Mouse (Mus musculus) neutrophil, adult 5-6 weeks (primary cell): ENCODE results near the gene Klhl36. TPM values are rescaled to one million over a fixed set of nuclear protein-coding genes. Genes with fewer than 3 reads are reported as not detected.
"Not testable (repeated sequence)": the region's sequence is repeated elsewhere in the genome, so short reads cannot be mapped to it uniquely, and the experiment has no call there.

Experiments used
- ATAC-seq: fragments of 151-379, 151-347 bp; 2 replicates; pipeline ENCODE4 v1.8.0; 2017; ENCODE audit warnings: mild to moderate bottlenecking, moderate TSS enrichment; ENCODE audit not compliant: insufficient number of reproducible peaks, poor library complexity, low FRiP score, severe bottlenecking; ENCODE audit errors: extremely low read depth
- total RNA-seq: library from RNA; stranded (forward); fragments of 200-1000 nt; gene quantifications from 2 replicates; pipeline ENCODE4 v1.2.3, GENCODE M21; 2017

Gene Klhl36
- total RNA-seq, 1 experiment from 2014 or later = 10.0 TPM

- no peak for ATAC-seq
Measured at GRCm38 (mm10) chr8:119832101-119832617, 29.9 kb upstream of the Klhl36 start.

GRCm38 (mm10) chr8:119832931-119833330 is 29.1 kb upstream of the Klhl36 start:
- no peak for ATAC-seq

GRCm38 (mm10) chr8:119834676-119835075 is 27.4 kb upstream of the Klhl36 start:
- no peak for ATAC-seq

GRCm38 (mm10) chr8:119835270-119835669 is 26.8 kb upstream of the Klhl36 start:
- no peak for ATAC-seq

- no peak for ATAC-seq
Measured at GRCm38 (mm10) chr8:119836831-119837230, 25.2 kb upstream of the Klhl36 start.

GRCm38 (mm10) chr8:119837553-119838071 is 24.5 kb upstream of the Klhl36 start:
- ATAC-seq = no peak

- no peak for ATAC-seq
Measured at GRCm38 (mm10) chr8:119838100-119838982, 23.7 kb upstream of the Klhl36 start.

GRCm38 (mm10) chr8:119838983-119839340 is 23.1 kb upstream of the Klhl36 start:
- ATAC-seq = no peak

- ATAC-seq = no peak
Measured at GRCm38 (mm10) chr8:119839419-119840021, 22.5 kb upstream of the Klhl36 start.

GRCm38 (mm10) chr8:119840275-119840808 is 21.7 kb upstream of the Klhl36 start, which contains the start of gene Cotl1:
TSS of gene Cotl1 (minus strand) at chr8:119840544.
- peak; percentile 79 for ATAC-seq

- no peak for ATAC-seq
Measured at GRCm38 (mm10) chr8:119840905-119841411, 21.1 kb upstream of the Klhl36 start.

- ATAC-seq = peak; percentile 61; the same call in 1 of the 2 replicates
Measured at GRCm38 (mm10) chr8:119843444-119843843, 18.6 kb upstream of the Klhl36 start.

- ATAC-seq = no peak
Measured at GRCm38 (mm10) chr8:119844577-119844976, 17.5 kb upstream of the Klhl36 start.

- ATAC-seq = not testable (repeated sequence)
Measured at GRCm38 (mm10) chr8:119845741-119846140, 16.3 kb upstream of the Klhl36 start.

- ATAC-seq = no peak
Measured at GRCm38 (mm10) chr8:119847232-119847922, 14.7 kb upstream of the Klhl36 start.

GRCm38 (mm10) chr8:119853521-119853920 is 8.5 kb upstream of the Klhl36 start:
- ATAC-seq = no peak

GRCm38 (mm10) chr8:119854035-119854434 is 8.0 kb upstream of the Klhl36 start:
- ATAC-seq = no peak

- ATAC-seq = no peak
Measured at GRCm38 (mm10) chr8:119855656-119856055, 6.4 kb upstream of the Klhl36 start.

GRCm38 (mm10) chr8:119857767-119858166 is 4.3 kb upstream of the Klhl36 start:
- ATAC-seq = peak; percentile 65
